Mouse (Mus musculus) kidney, postnatal 0 days (tissue): ENCODE results near the gene Smad3. TPM values are rescaled to one million over a fixed set of nuclear protein-coding genes. Genes with fewer than 3 reads are reported as not detected.

Experiments used
- ATAC-seq: fragments of 200-750 bp; cut with Nextera tagmentation; replicated peaks from 2 replicates; pipeline ENCODE4 v1.8.0; 2017; ENCODE audit warnings: low read depth, moderate number of reproducible peaks, moderate TSS enrichment, moderate library complexity; ENCODE audit not compliant: low FRiP score
- DNase-seq: peaks from one replicate; pipeline ENCODE4 v3.0.0-alpha.2; 2016; ENCODE audit warnings: low spot score
- H3K27ac ChIP-seq: fragments of 300-500 bp; sonication (generic); 2 replicates; pipeline ENCODE4 v1.5.1; 2014; ENCODE audit warnings: mild to moderate bottlenecking
- H3K27me3 ChIP-seq: fragments of 300-500 bp; sonication (generic); 2 replicates; pipeline ENCODE4 v1.6.1; 2014; ENCODE audit warnings: low read length, mixed read lengths; ENCODE audit not compliant: insufficient read depth
- H3K36me3 ChIP-seq: fragments of 300-500 bp; sonication (generic); 2 replicates; pipeline ENCODE4 v1.6.1; 2014; ENCODE audit warnings: low read length, mixed read lengths; ENCODE audit not compliant: insufficient read depth
- H3K4me1 ChIP-seq: fragments of 300-500 bp; sonication (generic); replicated peaks from 2 replicates; pipeline ENCODE4 v1.6.1; 2014; ENCODE audit warnings: antibody characterized with exemption, low read length, mixed read lengths; ENCODE audit not compliant: insufficient read depth
- H3K4me2 ChIP-seq: fragments of 300-500 bp; sonication (generic); 2 replicates; pipeline ENCODE4 v1.6.1; 2014; ENCODE audit warnings: mild to moderate bottlenecking, low read length, moderate library complexity, mixed read lengths
- H3K4me3 ChIP-seq: fragments of 300-500 bp; sonication (generic); replicated peaks from 2 replicates; pipeline ENCODE4 v1.5.1; 2014; ENCODE audit warnings: low read depth, low read length
- H3K9ac ChIP-seq: fragments of 300-500 bp; sonication (generic); 2 replicates; pipeline ENCODE4 v1.6.1; 2014; ENCODE audit warnings: low read depth, low read length
- H3K9me3 ChIP-seq: fragments of 300-500 bp; sonication (generic); replicated peaks from 2 replicates; pipeline ENCODE4 v1.6.1; 2016; ENCODE audit warnings: low read length, inconsistent platforms, mixed read lengths
- CTCF ChIP-seq: IDR thresholded peaks from 2 replicates; pipeline ENCODE4 v1.5.1; 2016; ENCODE audit warnings: antibody characterized with exemption, low read depth, mild to moderate bottlenecking, moderate library complexity
- WGBS: fragments of 180-500 bp; shearing (Covaris S2); extraction: QIAGEN DNeasy Blood & Tissue Kit; methylation state at CpG from one replicate; pipeline ENCODE4 v1.1.7; 2014; 5-methylcytosine and 5-hydroxymethylcytosine counted together
- polyA plus RNA-seq: library from polyadenylated mRNA; unstranded; fragments of >200 nt; fragmentation: Nextera tagmentation; extraction: Ambion mirVana; gene quantifications from 2 replicates; pipeline ENCODE4 v1.2.1, GENCODE M21; 2015

The Smad3 gene
- polyA plus RNA-seq, 1 experiment from 2014 or later = 20.0 TPM

GRCm38 (mm10) chr9:63612565-63613515 lies 145.0 kb downstream of the Smad3 start:
- DNase-seq = peak; percentile 76
- no peak overlapping the region for H3K9ac ChIP-seq
- WGBS = 44% methylated on average over 16 of the region's 16 CpGs
- H3K27ac ChIP-seq = no peak overlapping the region; the same call in 1 of the 2 replicates
- peak; percentile 58 for TF ChIP-seq CTCF
- H3K4me2 ChIP-seq = no peak overlapping the region
- peaks cover 34% of the 10 kb centered on the region for H3K4me1 ChIP-seq
- peaks cover 5% of the 10 kb centered on the region; the same call in 1 of the 2 replicates for H3K36me3 ChIP-seq
- H3K27me3 ChIP-seq = no peaks in the 10 kb centered on the region
- H3K4me3 ChIP-seq = no peak overlapping the region
- 0 out of 2 replicates have a peak, but pooled peaks have one; percentile 25 for ATAC-seq
- H3K9me3 ChIP-seq = no peaks in the 10 kb centered on the region

- peak; percentile 41 for DNase-seq
These were observed 145.8 kb downstream of the Smad3 start for GRCm38 (mm10) chr9:63611967-63612366.

GRCm38 (mm10) chr9:63610841-63611366 lies 146.9 kb downstream of the Smad3 start:
- H3K4me1 ChIP-seq = peaks cover 34% of the 10 kb centered on the region
- TF ChIP-seq CTCF = no peak
- peak overlapping the region; percentile 75 for H3K27ac ChIP-seq
- no peak overlapping the region; the same call in 1 of the 2 replicates for H3K9ac ChIP-seq
- 21% methylated on average over 13 of the region's 13 CpGs for WGBS
- H3K36me3 ChIP-seq = no peaks in the 10 kb centered on the region
- H3K4me3 ChIP-seq = no peak overlapping the region
- peak; percentile 60; the same call in 1 of the 2 replicates for ATAC-seq
- DNase-seq = peak; percentile 62
- H3K4me2 ChIP-seq = no peak overlapping the region
- H3K9me3 ChIP-seq = no peaks in the 10 kb centered on the region
- no peaks in the 10 kb centered on the region for H3K27me3 ChIP-seq

More at GRCm38 (mm10) chr9:63611967-63612366, 145.8 kb downstream of the Smad3 start:
- TF ChIP-seq CTCF = no peak
- no peaks in the 10 kb centered on the region for H3K36me3 ChIP-seq
- peaks cover 34% of the 10 kb centered on the region for H3K4me1 ChIP-seq
- ATAC-seq = no peak
- H3K4me3 ChIP-seq = no peak overlapping the region
- no peak overlapping the region for H3K4me2 ChIP-seq
- no peak overlapping the region for H3K9ac ChIP-seq
- H3K9me3 ChIP-seq = no peaks in the 10 kb centered on the region
- WGBS = 44% methylated on average over 5 of the region's 5 CpGs
- no peaks in the 10 kb centered on the region for H3K27me3 ChIP-seq
- H3K27ac ChIP-seq = no peak overlapping the region

GRCm38 (mm10) chr9:63610231-63610630 lies 147.6 kb downstream of the Smad3 start:
- Histone ChIP-seq H3K36me3 (no peaks in the 10 kb centered on the region), H3K4me3 (no peak overlapping the region), H3K9me3 (no peaks in the 10 kb centered on the region), H3K4me2 (no peak overlapping the region), H3K9ac (no peak overlapping the region), H3K27ac (peak overlapping the region; percentile 75; the same call in 1 of the 2 replicates), H3K27me3 (no peaks in the 10 kb centered on the region), H3K4me1 (peaks cover 34% of the 10 kb centered on the region)
- peak; percentile 39; the same call in 1 of the 2 replicates for TF ChIP-seq CTCF
- ATAC-seq = no peak
- WGBS = 90% methylated on average over 6 of the region's 6 CpGs
- DNase-seq = no peak

- TF ChIP-seq CTCF = no peak
- Histone ChIP-seq H3K9ac (no peak overlapping the region), H3K9me3 (no peaks in the 10 kb centered on the region), H3K27me3 (no peaks in the 10 kb centered on the region), H3K4me2 (no peak overlapping the region), H3K4me3 (no peak overlapping the region), H3K4me1 (peaks cover 34% of the 10 kb centered on the region), H3K36me3 (no peaks in the 10 kb centered on the region), H3K27ac (peak overlapping the region; percentile 75; the same call in 1 of the 2 replicates)
- ATAC-seq = no peak
- DNase-seq = no peak
- WGBS = 75% methylated on average over 2 of the region's 2 CpGs
These were observed 148.0 kb downstream of the Smad3 start for GRCm38 (mm10) chr9:63609776-63610175.

GRCm38 (mm10) chr9:63609246-63609645 lies 148.5 kb downstream of the Smad3 start:
- WGBS = 56% methylated on average over 8 of the region's 8 CpGs
- ATAC-seq (no peak), DNase-seq (no peak)
- Histone ChIP-seq H3K9ac (no peak overlapping the region), H3K27me3 (no peaks in the 10 kb centered on the region), H3K4me2 (no peak overlapping the region), H3K36me3 (no peaks in the 10 kb centered on the region), H3K4me1 (peaks cover 34% of the 10 kb centered on the region), H3K9me3 (no peaks in the 10 kb centered on the region), H3K27ac (peak overlapping the region; percentile 42; the same call in 1 of the 2 replicates), H3K4me3 (no peak overlapping the region)
- TF ChIP-seq CTCF = no peak
